In the genomic region with DNA sequence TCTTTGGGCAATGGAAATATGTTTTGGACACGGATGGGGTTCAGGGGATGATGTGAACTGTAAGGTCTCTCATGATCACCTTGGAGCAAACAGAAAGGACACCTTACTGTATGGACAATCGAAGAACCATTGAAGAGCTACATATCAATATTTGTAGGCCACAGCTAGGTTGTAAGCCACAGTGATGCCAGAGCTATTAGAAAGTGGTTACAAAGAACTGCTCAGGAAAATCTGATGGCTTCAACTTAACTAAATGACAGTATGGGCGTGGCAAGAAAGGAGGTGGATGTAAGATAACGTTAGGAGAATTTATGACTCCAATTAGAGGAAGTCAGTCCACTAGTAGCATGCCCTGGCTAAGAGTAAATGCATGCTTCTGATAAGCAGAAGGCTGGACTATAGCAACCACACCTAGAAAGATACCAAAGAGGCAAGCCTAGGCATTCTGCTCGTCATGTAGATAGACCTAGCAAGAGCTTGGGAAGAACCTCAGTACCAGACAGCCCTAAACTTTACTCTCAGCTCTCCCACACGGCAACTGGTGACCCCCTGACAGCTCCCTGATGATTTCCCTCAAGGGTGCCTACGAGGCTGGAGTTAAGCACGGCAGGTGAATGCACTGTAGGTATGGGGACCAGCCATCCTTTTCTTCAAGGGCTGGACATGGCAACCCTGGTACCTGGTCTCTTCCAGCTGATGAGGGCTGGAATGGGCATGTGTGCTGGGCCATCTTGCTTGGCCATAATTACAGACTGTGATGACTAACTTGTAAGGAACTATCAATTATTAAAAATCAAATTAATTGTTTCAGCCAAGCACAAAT, we compare ENCODE assay signal across 16 mouse cellular contexts.
DNase-seq lines count a peak whose midpoint lies in the region; ATAC-seq lines count a peak whose summit lies in the region.
"Had no signal": no experiment of that assay in that cellular context is flagged by ENCODE, and none has a peak within 500 bp of the region (broad histone marks: within the 10 kb centered on the region; RNA-seq: fewer than 3 reads in every experiment).

No protein-coding gene starts in this region.

- no peak overlapping the region for H3K27ac ChIP-seq in intestine, embryonic 14.5 days (ENCODE audit: low read depth)
- H3K27ac ChIP-seq in liver, embryonic 15.5 days (replicated peaks), result peak overlapping the region; percentile 77
- no peak overlapping the region for H3K27ac ChIP-seq in neural tube, embryonic 15.5 days (replicated peaks)
- H3K27ac ChIP-seq: embryonic facial prominence, embryonic 15.5 days; forebrain, embryonic 15.5 days; hindbrain, embryonic 15.5 days; kidney, embryonic 15.5 days had no signal

- no peak for ATAC-seq in intestine, embryonic 14.5 days (replicated peaks; ENCODE audit: low FRiP score, low TSS enrichment, low read depth)
- ATAC-seq in liver, embryonic 15.5 days (ENCODE audit: insufficient read depth), result peak; percentile 99
- ATAC-seq in neural tube, embryonic 15.5 days (ENCODE audit: low FRiP score), result no peak
- ATAC-seq: forebrain, embryonic 15.5 days had no signal

- no peak overlapping the region for H3K9ac ChIP-seq in intestine, embryonic 14.5 days (ENCODE audit: low read length)
- H3K9ac ChIP-seq in liver, embryonic 15.5 days, result no peak overlapping the region
- no peak overlapping the region for H3K9ac ChIP-seq in neural tube, embryonic 15.5 days (replicated peaks)
- H3K9ac ChIP-seq: embryonic facial prominence, embryonic 15.5 days; forebrain, embryonic 15.5 days; hindbrain, embryonic 15.5 days; kidney, embryonic 15.5 days had no signal

- 75% methylated on average over 8 of the region's 8 CpGs for WGBS in intestine, embryonic 14.5 days
- 31% methylated on average over 8 of the region's 8 CpGs for WGBS in liver, embryonic 15.5 days (ENCODE audit: insufficient replicate concordance)
- WGBS in neural tube, embryonic 15.5 days, result 84% methylated on average over 8 of the region's 8 CpGs

- no peaks in the 10 kb centered on the region for H3K9me3 ChIP-seq in intestine, embryonic 14.5 days (ENCODE audit: control insufficient read depth, low read length)
- H3K9me3 ChIP-seq in liver, embryonic 15.5 days (replicated peaks), result no peaks in the 10 kb centered on the region
- no peaks in the 10 kb centered on the region for H3K9me3 ChIP-seq in neural tube, embryonic 15.5 days (replicated peaks)
- H3K9me3 ChIP-seq: embryonic facial prominence, embryonic 15.5 days; forebrain, embryonic 15.5 days; hindbrain, embryonic 15.5 days; kidney, embryonic 15.5 days had no signal

- H3K4me2 ChIP-seq in intestine, embryonic 14.5 days (ENCODE audit: low read length), result no peak overlapping the region
- H3K4me2 ChIP-seq in liver, embryonic 15.5 days, result peak overlapping the region; percentile 57
- no peak overlapping the region for H3K4me2 ChIP-seq in neural tube, embryonic 15.5 days
- H3K4me2 ChIP-seq: embryonic facial prominence, embryonic 15.5 days; forebrain, embryonic 15.5 days; hindbrain, embryonic 15.5 days; kidney, embryonic 15.5 days had no signal

- no peaks in the 10 kb centered on the region; the same call in 1 of the 2 replicates for H3K36me3 ChIP-seq in intestine, embryonic 14.5 days (ENCODE audit: control insufficient read depth, insufficient read depth, low read length)
- no peaks in the 10 kb centered on the region for H3K36me3 ChIP-seq in liver, embryonic 15.5 days (replicated peaks)
- H3K36me3 ChIP-seq in neural tube, embryonic 15.5 days, result no peaks in the 10 kb centered on the region; the same call in 1 of the 2 replicates
- H3K36me3 ChIP-seq: hindbrain, embryonic 15.5 days had no signal

- no peaks in the 10 kb centered on the region for H3K27me3 ChIP-seq in intestine, embryonic 14.5 days (replicated peaks; ENCODE audit: control insufficient read depth, insufficient read depth, low read length)
- no peaks in the 10 kb centered on the region for H3K27me3 ChIP-seq in liver, embryonic 15.5 days
- H3K27me3 ChIP-seq in neural tube, embryonic 15.5 days (replicated peaks), result no peaks in the 10 kb centered on the region
- H3K27me3 ChIP-seq: embryonic facial prominence, embryonic 15.5 days; forebrain, embryonic 15.5 days; hindbrain, embryonic 15.5 days; kidney, embryonic 15.5 days had no signal

- no peak overlapping the region for H3K4me3 ChIP-seq in intestine, embryonic 14.5 days (ENCODE audit: low read depth, low read length)
- H3K4me3 ChIP-seq in liver, embryonic 15.5 days (replicated peaks), result peak overlapping the region; percentile 20; the same call in 1 of the 2 replicates
- no peak overlapping the region for H3K4me3 ChIP-seq in neural tube, embryonic 15.5 days (replicated peaks)
- H3K4me3 ChIP-seq: embryonic facial prominence, embryonic 15.5 days; forebrain, embryonic 15.5 days; hindbrain, embryonic 15.5 days; kidney, embryonic 15.5 days had no signal

- DNase-seq in c-Kit-positive CD71-positive TER-119-negative erythroid progenitor cells, embryonic 14.5 days (ENCODE audit: low read depth), result peak; percentile 66
- DNase-seq in intestine, embryonic 14.5 days (ENCODE audit: low spot score), result peak; percentile 55
- DNase-seq in right cerebral cortex, postnatal 25 days, result no peak
- DNase-seq in gastrocnemius, adult 18-20 months (ENCODE audit: low spot score), result no peak
- no peak for DNase-seq in lung, postnatal 14 days
- DNase-seq: adrenal gland, postnatal 25 days; cerebellum, adult 11-12 months; heart, postnatal 10 days; lung, postnatal 36 days; midbrain, embryonic 14.5 days had no signal

- no peaks in the 10 kb centered on the region for H3K4me1 ChIP-seq in intestine, embryonic 14.5 days (replicated peaks; ENCODE audit: control insufficient read depth, insufficient read depth, low read length)
- H3K4me1 ChIP-seq in liver, embryonic 15.5 days (replicated peaks), result peaks cover 44% of the 10 kb centered on the region
- H3K4me1 ChIP-seq in neural tube, embryonic 15.5 days, result no peaks in the 10 kb centered on the region; the same call in 1 of the 2 replicates
- H3K4me1 ChIP-seq: kidney, embryonic 15.5 days had no signal

Comparison
In these comparisons a context has a peak if more than half of its experiments do, and no peak if none do; other contexts are left out.
1. DNase-seq: peak in c-Kit-positive CD71-positive TER-119-negative erythroid progenitor cells, embryonic 14.5 days (single experiment) and intestine, embryonic 14.5 days (single experiment); none in right cerebral cortex, postnatal 25 days (single experiment), gastrocnemius, adult 18-20 months (single experiment) and lung, postnatal 14 days (single experiment).